Mouse (Mus musculus) hindbrain, embryonic 10.5 days (tissue): ENCODE data around the gene Six5. TPM values are rescaled to one million over a fixed set of nuclear protein-coding genes. Genes with fewer than 3 reads are reported as not detected.

Experiments
- DNase-seq: peaks from one replicate; pipeline ENCODE4 v3.0.0-alpha.2; 2017; ENCODE audit warnings: low spot score
- H3K27ac ChIP-seq: fragments of 300-500 bp; sonication (generic); 2 replicates; pipeline ENCODE4 v1.5.1; 2016; ENCODE audit warnings: mild to moderate bottlenecking, moderate library complexity
- H3K27me3 ChIP-seq: fragments of 300-500 bp; sonication (generic); 2 replicates; pipeline ENCODE4 v1.6.1; 2016; ENCODE audit warnings: mild to moderate bottlenecking; ENCODE audit not compliant: poor library complexity, insufficient read depth, severe bottlenecking
- H3K36me3 ChIP-seq: fragments of 300-500 bp; sonication (generic); 2 replicates; pipeline ENCODE4 v1.6.1; 2016; ENCODE audit warnings: mild to moderate bottlenecking, moderate library complexity
- H3K4me1 ChIP-seq: fragments of 300-500 bp; sonication (generic); replicated peaks from 2 replicates; pipeline ENCODE4 v1.6.1; 2016; ENCODE audit warnings: mild to moderate bottlenecking
- H3K4me3 ChIP-seq: fragments of 300-500 bp; sonication (generic); 2 replicates; pipeline ENCODE4 v1.5.1; 2016; ENCODE audit warnings: mild to moderate bottlenecking, moderate library complexity
- H3K9me3 ChIP-seq: fragments of 300-500 bp; sonication (generic); 2 replicates; pipeline ENCODE4 v1.6.1; 2016; ENCODE audit warnings: mild to moderate bottlenecking, moderate library complexity
- WGBS: fragments of 180-500 bp; shearing (Covaris S2); methylation state at CpG from one replicate; pipeline ENCODE4 v1.1.7; 2016; 5-methylcytosine and 5-hydroxymethylcytosine counted together
- polyA plus RNA-seq: library from polyadenylated mRNA; unstranded; fragments of >200 nt; fragmentation: Nextera tagmentation; extraction: Ambion mirVana; gene quantifications from 2 replicates; pipeline ENCODE4 v1.2.1, GENCODE M21; 2016

Six5 gene
- polyA plus RNA-seq, 1 experiment from 2014 or later = 8.4 TPM

DNA sequence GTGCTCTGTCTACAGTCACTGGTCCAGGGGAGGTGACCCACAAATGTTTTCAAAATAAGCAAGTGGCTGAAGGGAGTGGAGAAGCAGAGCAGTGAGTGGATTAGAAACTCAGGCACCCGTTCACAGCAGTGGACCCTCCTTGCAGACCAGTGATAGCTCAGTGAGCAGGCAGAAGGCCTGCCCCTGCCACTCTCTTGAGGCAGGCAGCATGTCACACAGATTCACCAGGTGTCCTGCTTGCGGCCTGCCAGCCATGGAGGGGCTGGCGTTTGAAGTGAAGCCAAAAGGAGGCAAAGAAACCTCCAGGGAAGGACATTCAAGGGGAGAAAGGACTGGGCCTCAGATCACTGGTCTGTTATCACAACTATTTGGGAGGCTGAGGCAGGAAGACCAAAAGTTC lies 15.7 kb upstream of the Six5 start:
- Histone ChIP-seq H3K4me1 (peaks cover 46% of the 10 kb centered on the region), H3K9me3 (peaks cover under 1% of the 10 kb centered on the region; the same call in 1 of the 2 replicates), H3K27me3 (no peaks in the 10 kb centered on the region), H3K27ac (no peak overlapping the region), H3K4me3 (0 out of 2 replicates have a peak overlapping the region, but pooled peaks have one; percentile 14), H3K36me3 (peaks cover 61% of the 10 kb centered on the region)
- DNase-seq = no peak
- 85% methylated on average over 3 of the region's 3 CpGs for WGBS

DNA sequence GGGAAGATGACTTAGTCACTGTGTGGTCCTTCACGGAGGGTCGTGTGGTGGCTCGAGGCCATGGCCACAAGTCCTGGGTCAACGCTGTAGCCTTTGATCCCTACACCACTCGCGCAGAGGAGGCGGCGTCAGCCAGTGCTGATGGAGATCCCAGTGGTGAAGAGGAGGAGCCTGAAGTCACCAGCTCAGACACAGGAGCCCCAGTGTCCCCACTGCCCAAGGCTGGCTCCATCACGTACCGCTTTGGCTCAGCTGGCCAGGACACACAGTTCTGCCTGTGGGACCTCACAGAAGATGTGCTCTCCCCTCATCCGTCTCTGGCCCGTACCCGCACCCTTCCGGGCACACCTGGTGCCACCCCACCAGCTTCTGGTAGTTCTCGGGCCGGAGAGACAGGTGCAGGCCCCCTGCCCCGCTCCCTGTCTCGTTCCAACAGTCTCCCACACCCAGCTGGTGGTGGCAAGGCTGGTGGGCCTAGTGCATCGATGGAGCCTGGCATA lies 13.9 kb upstream of the Six5 start:
- Histone ChIP-seq H3K36me3 (peaks cover 68% of the 10 kb centered on the region), H3K4me1 (peaks cover 58% of the 10 kb centered on the region), H3K9me3 (no peaks in the 10 kb centered on the region), H3K27me3 (no peaks in the 10 kb centered on the region), H3K27ac (no peak overlapping the region), H3K4me3 (0 out of 2 replicates have a peak overlapping the region, but pooled peaks have one; percentile 11)
- DNase-seq = no peak
- 87% methylated on average over 19 of the region's 19 CpGs for WGBS

DNA sequence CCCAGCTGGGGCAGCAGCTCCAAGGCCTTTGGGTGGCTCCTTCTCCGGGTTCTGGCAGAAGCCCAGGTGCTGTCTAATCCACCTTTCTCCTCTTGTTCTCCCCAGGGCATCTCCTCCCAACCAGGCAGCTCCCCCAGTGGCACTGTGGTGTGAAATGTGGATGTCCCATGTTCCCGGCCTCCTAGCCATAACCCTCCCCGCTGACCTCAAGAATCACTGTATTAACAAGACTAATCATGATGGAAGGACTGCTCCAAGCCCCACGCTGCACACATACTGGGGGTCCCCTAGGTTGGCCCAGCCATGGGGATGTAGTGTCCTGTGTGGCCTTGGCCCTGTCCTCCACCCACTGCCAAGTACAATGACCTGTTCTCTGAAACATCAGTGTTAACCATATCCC lies 12.2 kb upstream of the Six5 start:
- H3K36me3 ChIP-seq = peaks cover 78% of the 10 kb centered on the region
- 0 out of 2 replicates have a peak overlapping the region, but pooled peaks have one; percentile 3 for H3K4me3 ChIP-seq
- no peak overlapping the region for H3K27ac ChIP-seq
- peaks cover 61% of the 10 kb centered on the region for H3K4me1 ChIP-seq
- H3K9me3 ChIP-seq = no peaks in the 10 kb centered on the region
- WGBS = 89% methylated on average over 4 of the region's 4 CpGs
- DNase-seq = no peak
- peaks cover 8% of the 10 kb centered on the region for H3K27me3 ChIP-seq

DNA sequence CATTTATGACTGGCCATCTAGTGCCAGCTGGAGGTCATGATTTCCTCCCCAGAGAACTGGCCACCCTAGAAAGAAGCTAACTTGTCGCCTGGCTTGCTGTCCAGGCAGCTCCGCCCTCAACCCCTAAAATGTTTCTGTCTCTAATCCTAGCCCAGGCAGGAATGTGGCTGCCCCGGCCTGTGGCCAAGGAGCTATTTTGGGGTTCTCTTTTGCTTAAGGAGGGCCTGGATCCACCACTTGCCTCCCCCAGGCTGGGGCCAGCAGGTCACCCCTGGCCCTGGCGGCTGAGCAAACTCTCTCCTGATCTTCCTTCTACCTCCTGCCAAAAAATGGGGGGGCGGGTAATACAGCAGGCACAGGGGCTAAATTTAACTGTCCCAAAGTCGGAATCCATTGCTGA lies 11.3 kb upstream of the Six5 start:
- H3K36me3 ChIP-seq = peaks cover 82% of the 10 kb centered on the region
- peaks cover 52% of the 10 kb centered on the region for H3K4me1 ChIP-seq
- DNase-seq = no peak
- 61% methylated on average over 6 of the region's 6 CpGs for WGBS
- H3K9me3 ChIP-seq = no peaks in the 10 kb centered on the region
- H3K27me3 ChIP-seq = peaks cover 12% of the 10 kb centered on the region
- H3K4me3 ChIP-seq = 0 out of 2 replicates have a peak overlapping the region, but pooled peaks have one; percentile 26
- H3K27ac ChIP-seq = no peak overlapping the region

DNA sequence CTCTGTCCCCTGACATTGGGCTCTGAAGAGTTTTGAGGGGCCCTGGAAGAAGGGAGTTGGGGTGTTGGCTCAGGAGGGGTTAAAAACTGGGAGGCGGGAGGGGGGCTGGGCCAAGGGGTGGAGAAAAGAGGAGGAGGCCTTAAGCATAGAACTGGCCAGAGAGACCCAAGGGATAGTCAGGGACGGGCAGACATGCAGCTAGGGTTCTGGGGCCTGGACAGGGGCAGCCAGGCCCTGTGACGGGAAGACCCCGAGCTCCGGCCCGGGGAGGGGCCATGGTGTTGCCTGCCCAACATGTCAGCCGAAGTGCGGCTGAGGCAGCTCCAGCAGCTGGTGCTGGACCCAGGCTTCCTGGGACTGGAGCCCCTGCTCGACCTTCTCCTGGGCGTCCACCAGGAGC lies 10.7 kb upstream of the Six5 start, which contains the start of gene Dmpk:
TSS of gene Dmpk (plus strand) at position 149 of the 400 bp plus-strand sequence.
- Histone ChIP-seq H3K4me1 (peaks cover 52% of the 10 kb centered on the region), H3K4me3 (peak within 1 kb of the TSS; percentile 27), H3K36me3 (peaks cover 82% of the 10 kb centered on the region), H3K27me3 (peaks cover 12% of the 10 kb centered on the region), H3K27ac (0 out of 2 replicates have a peak within 1 kb of the TSS, but pooled peaks have one; percentile 0), H3K9me3 (no peaks in the 10 kb centered on the region)
- no peak for DNase-seq
- 42% methylated on average over 10 of the region's 10 CpGs for WGBS

DNA sequence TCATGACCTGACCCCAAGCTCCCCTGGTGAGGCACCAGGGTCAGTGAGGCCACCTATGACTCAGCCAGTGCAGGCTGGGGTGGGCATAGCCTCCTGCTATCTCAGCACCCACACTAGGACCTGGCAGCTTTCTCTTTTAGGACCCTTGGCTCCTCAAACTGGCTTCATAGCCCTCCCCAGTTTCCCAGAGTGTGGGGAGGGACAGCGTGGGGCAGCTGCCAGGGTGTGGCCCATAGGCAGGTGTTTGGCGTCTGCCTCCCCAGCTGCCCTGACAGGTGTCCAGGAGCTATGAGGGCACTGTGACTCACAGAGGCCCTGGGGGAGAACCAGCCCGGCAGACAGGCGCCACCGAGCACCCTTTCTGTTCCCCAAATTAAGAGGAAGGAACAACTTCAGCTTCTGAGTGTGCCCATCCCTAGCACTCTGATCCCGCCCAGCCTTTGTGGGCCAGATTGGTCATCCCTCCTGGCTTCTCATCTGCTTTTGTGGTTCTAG lies 10.1 kb upstream of the Six5 start:
- Histone ChIP-seq H3K27ac (0 out of 2 replicates have a peak overlapping the region, but pooled peaks have one; percentile 0), H3K36me3 (peaks cover 82% of the 10 kb centered on the region), H3K4me3 (peak overlapping the region; percentile 26; the same call in 1 of the 2 replicates), H3K4me1 (peaks cover 54% of the 10 kb centered on the region), H3K9me3 (no peaks in the 10 kb centered on the region), H3K27me3 (peaks cover 12% of the 10 kb centered on the region)
- 75% methylated on average over 6 of the region's 6 CpGs for WGBS
- DNase-seq = no peak

DNA sequence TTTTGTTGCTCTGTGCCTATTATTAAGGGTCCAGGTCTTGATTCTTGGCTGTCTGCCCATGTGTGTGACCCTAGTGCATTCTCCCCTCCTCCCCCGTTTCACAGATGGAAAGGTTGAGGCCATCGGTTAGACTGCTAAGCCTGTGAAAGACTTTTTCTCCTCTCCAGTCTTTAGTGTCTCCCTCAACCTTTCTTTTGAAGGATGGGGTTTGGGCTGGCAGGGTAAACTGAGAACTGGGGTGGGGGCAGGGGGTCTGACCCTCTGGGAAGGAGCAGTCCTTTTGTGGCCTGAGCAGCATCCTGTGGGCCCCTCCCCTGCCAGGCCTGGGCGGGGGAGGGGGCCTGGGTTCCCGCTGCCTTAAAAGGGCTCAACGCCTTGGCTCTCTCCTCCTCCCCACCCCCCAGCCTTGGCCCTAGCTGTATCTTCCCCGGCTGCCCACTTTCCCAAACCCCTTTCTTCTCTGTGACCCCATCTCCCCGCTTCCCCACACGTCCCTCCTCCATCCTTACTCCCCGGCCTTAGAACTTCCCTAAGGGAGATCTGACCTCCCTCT lies 9.4 kb upstream of the Six5 start:
- Histone ChIP-seq H3K27ac (0 out of 2 replicates have a peak overlapping the region, but pooled peaks have one; percentile 46), H3K36me3 (peaks cover 82% of the 10 kb centered on the region), H3K4me1 (peaks cover 54% of the 10 kb centered on the region), H3K27me3 (peaks cover 12% of the 10 kb centered on the region), H3K4me3 (peak overlapping the region; percentile 27; the same call in 1 of the 2 replicates), H3K9me3 (no peaks in the 10 kb centered on the region)
- DNase-seq = no peak
- WGBS = 25% methylated on average over 9 of the region's 9 CpGs

DNA sequence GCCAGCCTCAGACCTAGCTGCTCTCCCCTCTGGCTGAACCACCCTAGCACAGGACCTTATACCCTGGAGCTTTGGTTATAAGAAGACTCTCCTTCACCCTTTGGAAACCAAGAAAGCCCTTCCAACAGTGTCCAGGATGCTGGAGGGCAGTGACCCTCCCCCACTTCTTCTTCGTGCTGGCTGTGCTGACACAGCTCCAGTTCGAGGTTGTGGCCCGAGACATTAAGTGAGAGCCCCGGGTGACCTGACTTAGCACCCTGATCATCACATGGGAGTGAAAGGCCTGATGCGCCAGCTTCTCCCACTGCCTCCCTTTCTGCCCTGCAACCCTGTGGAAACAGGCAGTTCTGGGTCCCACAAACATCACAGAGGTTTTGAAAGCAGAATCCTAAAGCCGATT lies 8.9 kb upstream of the Six5 start:
- Histone ChIP-seq H3K9me3 (no peaks in the 10 kb centered on the region), H3K27ac (0 out of 2 replicates have a peak overlapping the region, but pooled peaks have one; percentile 46), H3K4me1 (peaks cover 54% of the 10 kb centered on the region), H3K4me3 (peak overlapping the region; percentile 27), H3K27me3 (peaks cover 17% of the 10 kb centered on the region), H3K36me3 (peaks cover 82% of the 10 kb centered on the region)
- DNase-seq = no peak
- WGBS = 13% methylated on average over 6 of the region's 6 CpGs

DNA sequence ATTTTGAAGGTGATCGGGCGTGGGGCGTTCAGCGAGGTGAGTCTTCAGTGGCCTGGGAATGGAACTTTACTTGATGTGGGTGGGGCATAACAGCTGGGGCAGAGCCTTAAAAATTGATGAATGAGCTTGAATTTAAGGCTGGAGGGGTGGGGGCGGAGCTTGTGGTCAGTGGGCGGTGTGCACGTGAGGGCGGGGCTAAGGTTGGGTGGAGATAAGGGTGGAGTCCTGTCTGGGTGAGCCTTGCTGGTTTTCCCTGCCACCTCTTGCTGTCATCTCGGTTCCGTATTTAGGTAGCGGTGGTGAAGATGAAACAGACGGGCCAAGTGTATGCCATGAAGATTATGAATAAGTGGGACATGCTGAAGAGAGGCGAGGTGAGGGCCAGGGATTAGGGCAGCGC lies 8.4 kb upstream of the Six5 start:
- Histone ChIP-seq H3K36me3 (peaks cover 82% of the 10 kb centered on the region), H3K27me3 (peaks cover 22% of the 10 kb centered on the region), H3K27ac (0 out of 2 replicates have a peak overlapping the region, but pooled peaks have one; percentile 29), H3K4me1 (peaks cover 54% of the 10 kb centered on the region), H3K4me3 (peak overlapping the region; percentile 27), H3K9me3 (no peaks in the 10 kb centered on the region)
- 9% methylated on average over 14 of the region's 14 CpGs for WGBS
- DNase-seq = no peak

DNA sequence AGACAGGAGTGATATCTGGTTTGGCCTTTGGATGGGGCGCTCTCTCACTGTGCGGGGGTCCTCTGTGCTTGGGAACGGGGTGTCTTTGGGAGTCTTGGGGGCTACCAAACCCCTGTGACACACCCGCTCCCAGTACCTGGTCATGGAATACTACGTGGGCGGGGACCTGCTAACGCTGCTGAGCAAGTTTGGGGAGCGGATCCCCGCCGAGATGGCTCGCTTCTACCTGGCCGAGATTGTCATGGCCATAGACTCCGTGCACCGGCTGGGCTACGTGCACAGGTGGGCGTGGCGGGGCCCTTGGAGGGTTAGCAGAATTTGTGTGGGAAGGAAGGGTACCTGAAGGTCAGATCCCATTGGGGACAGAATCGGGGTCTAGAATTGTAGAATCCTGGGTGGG lies 7.6 kb upstream of the Six5 start:
- Histone ChIP-seq H3K36me3 (peaks cover 82% of the 10 kb centered on the region), H3K4me1 (peaks cover 57% of the 10 kb centered on the region), H3K27me3 (peaks cover 29% of the 10 kb centered on the region), H3K27ac (no peak overlapping the region), H3K4me3 (no peak overlapping the region), H3K9me3 (no peaks in the 10 kb centered on the region)
- no peak for DNase-seq
- WGBS = 59% methylated on average over 18 of the region's 18 CpGs

DNA sequence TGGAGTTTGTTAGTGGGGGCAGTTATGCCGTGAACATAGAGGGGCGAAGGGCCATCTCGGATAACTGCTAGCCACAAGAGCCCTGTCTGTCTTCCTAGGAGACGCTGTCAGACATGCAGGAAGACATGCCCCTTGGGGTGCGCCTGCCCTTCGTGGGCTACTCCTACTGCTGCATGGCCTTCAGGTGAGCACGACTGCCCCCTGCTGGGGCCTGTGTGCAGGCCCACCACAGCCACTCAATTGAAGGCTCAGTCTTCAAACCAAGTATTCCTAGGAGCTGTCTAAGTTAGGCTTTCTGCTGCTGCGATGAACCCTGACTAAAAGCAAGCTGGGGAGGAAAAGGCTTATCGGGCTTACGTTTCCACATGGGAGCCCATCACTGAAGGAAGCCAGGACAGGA lies 5.6 kb upstream of the Six5 start:
- Histone ChIP-seq H3K36me3 (peaks cover 65% of the 10 kb centered on the region), H3K27me3 (peaks cover 37% of the 10 kb centered on the region), H3K4me3 (no peak overlapping the region), H3K27ac (no peak overlapping the region), H3K9me3 (no peaks in the 10 kb centered on the region), H3K4me1 (peaks cover 57% of the 10 kb centered on the region)
- WGBS = 43% methylated on average over 10 of the region's 10 CpGs
- DNase-seq = peak; percentile 68

DNA sequence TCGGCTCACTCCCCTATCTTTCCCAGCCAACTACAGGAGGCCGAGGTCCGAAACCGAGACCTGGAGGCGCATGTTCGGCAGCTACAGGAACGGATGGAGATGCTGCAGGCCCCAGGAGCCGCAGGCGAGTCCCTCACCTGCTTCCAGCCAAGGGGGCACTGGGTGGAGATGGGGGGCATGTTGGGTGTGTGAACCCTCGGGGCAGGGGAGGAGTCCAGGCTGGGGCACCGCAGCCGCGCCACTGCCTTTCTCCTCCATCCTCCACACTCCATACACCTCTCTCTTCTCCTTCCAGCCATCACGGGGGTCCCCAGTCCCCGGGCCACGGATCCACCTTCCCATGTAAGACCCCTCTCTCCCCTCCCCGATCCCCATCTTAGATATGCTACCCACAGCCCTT lies 2.5 kb upstream of the Six5 start:
- H3K9me3 ChIP-seq = no peaks in the 10 kb centered on the region
- peak overlapping the region; percentile 79 for H3K4me3 ChIP-seq
- H3K36me3 ChIP-seq = peaks cover 56% of the 10 kb centered on the region
- DNase-seq = no peak
- H3K27ac ChIP-seq = peak overlapping the region; percentile 98; the same call in 1 of the 2 replicates
- WGBS = 28% methylated on average over 16 of the region's 17 CpGs
- H3K4me1 ChIP-seq = peaks cover 59% of the 10 kb centered on the region
- H3K27me3 ChIP-seq = peaks cover 31% of the 10 kb centered on the region
